Mouse (Mus musculus): ENCODE results near the gene Sec23b. TPM values are rescaled to one million over a fixed set of nuclear protein-coding genes. Genes with fewer than 3 reads are reported as not detected.
A peak's percentile ranks its signal among the peaks of the same experiment; 100 is the strongest.
"Not testable (repeated sequence)": the region's sequence is repeated elsewhere in the genome, so short reads cannot be mapped to it uniquely, and the experiment has no call there.

The Sec23b gene
- total RNA-seq (2021) = 10 to 100 TPM; 49.5 to 51.0 TPM
- long read RNA-seq, experiment 1, transcript Sec23b-201 (20 exons, 2,779 nt) = major isoform, 16 of 71 reads
- long read RNA-seq, experiment 1, partial matches to known transcripts = 13 of 71 reads
- long read RNA-seq, experiment 1, other reads (novel, unspliced or antisense) = 42 of 71 reads
- long read RNA-seq, experiment 2, transcript Sec23b-201 (20 exons, 2,779 nt) = major isoform, 24 of 121 reads
- long read RNA-seq, experiment 2, partial matches to known transcripts = 46 of 121 reads
- long read RNA-seq, experiment 2, other reads (novel, unspliced or antisense) = 51 of 121 reads

GRCm38 (mm10) chr2:144555820-144556552 lies at the start of gene Sec23b:
Sec23b (plus strand) TSS chr2:144556229.
- DNase-seq (ENCODE audit: low spot score in 2 of 2) = peak; percentile 94 to 98

DNA sequence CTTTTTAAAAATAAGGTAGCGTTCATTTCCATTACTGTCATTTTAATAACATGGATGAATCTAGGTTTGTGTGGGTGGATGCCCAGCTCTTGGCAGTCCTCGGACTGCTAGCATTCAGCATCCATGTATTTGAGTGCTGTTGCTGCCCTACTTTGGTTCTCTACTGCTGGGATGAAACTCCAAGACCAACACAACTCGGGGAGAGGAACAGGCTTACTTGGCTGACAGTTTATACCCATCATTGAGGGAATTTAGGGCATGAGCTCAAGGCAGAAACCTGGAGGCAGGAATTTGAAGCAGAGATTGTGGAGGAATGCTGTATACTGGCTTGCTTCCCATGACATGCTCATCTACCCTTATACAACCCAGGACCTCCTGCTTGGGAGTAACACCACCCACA lies 41.4 kb upstream of the Sec23b start:
- no peak for DNase-seq (ENCODE audit: low spot score in 2 of 2)

DNA sequence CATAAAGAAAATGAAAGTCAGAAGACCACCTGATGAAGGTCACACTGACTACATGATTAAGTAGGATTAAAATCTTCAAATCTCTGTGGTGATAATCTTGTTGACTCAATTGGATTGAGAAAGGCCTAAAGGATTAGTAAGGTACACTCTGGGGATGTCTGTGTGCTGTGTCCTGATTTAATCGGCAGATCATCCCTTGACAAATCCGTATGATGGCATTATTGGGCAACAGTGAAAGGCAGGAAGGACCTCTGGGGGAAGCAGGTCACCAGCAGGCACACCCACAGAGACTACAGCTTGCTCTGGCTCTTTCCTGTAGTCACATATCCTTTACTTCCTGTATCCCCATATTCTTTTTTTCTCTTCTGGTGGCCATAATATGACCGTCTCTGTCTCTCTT lies 36.3 kb upstream of the Sec23b start:
- DNase-seq (ENCODE audit: low spot score in 2 of 2) = no peak

GRCm38 (mm10) chr2:144525856-144526255 lies 30.2 kb upstream of the Sec23b start:
- DNase-seq (ENCODE audit: low spot score in 2 of 2) = no peak

- peak; percentile 98 for DNase-seq (ENCODE audit: low spot score in 2 of 2)
Measured at GRCm38 (mm10) chr2:144526981-144527820, 28.8 kb upstream of the Sec23b start, which contains the start of the genes Dzank1 and Polr3f. Dzank1 (minus strand) TSS chr2:144527414. Polr3f (plus strand) TSS chr2:144527718.

DNA sequence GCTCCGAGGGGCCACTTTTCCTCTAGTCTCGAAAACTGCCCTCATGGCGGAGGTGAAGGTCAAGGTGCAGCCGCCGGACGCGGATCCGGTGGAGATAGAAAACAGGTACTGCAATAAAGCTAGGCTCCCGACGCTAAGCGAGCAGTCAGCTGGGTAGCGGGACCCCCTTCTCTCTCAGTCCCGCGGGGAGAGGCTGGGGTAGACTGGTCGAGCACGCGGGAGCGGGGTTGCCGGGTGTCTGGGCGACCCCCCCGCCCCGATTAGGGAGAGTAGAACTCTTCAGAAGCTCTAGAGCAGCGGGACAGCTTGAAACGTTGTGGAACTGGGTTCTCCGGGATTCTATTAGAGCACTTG lies 28.2 kb upstream of the Sec23b start:
- no peak for DNase-seq (ENCODE audit: low spot score in 2 of 2)

DNA sequence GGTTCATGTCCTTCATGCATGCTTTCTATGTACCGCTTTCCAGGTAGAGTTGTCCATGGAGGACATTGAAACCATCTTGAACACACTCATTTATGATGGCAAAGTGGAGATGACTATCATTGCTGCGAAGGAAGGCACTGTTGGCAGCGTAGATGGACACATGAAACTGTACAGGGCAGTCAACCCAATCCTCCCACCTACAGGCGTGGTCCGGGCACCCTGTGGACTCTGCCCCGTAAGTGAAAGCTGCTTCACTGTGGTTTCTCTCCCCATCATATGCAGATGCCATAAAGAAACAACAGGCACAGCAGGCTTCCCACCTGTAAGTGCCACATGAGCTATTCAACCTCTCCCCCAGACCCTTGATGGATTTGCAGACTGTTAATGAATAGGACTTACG lies 18.9 kb upstream of the Sec23b start:
- no peak for DNase-seq (ENCODE audit: low spot score in 2 of 2)

GRCm38 (mm10) chr2:144541246-144541645 lies 14.8 kb upstream of the Sec23b start:
- DNase-seq (ENCODE audit: low spot score in 2 of 2) = no peak

- DNase-seq (ENCODE audit: low spot score in 2 of 2) = no peak
Measured at GRCm38 (mm10) chr2:144543670-144544069, 12.4 kb upstream of the Sec23b start.

GRCm38 (mm10) chr2:144544630-144545029 lies 11.4 kb upstream of the Sec23b start:
- no peak for DNase-seq (ENCODE audit: low spot score in 2 of 2)

DNA sequence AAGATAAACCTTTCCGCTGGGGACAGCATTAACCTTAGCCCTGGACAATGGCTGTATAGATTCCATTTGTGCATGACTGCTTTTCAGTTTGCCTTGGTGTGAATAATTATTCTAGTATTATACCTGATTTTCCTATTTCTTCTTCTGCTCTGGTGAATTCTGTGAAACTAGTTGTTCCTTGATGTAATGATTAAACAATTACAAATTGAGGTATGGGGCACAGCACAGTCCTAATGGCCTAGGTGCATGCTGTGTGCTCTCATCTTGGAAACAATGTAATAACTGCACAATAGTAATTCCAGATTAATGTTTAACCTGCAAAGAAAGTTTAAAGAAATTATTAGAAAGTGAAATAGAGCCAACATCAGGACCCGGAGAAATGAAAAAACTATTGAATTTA lies 11.0 kb upstream of the Sec23b start:
- no peak for DNase-seq (ENCODE audit: low spot score in 2 of 2)

- no peak for DNase-seq (ENCODE audit: low spot score in 2 of 2)
Measured at GRCm38 (mm10) chr2:144545481-144545880, 10.5 kb upstream of the Sec23b start.

DNA sequence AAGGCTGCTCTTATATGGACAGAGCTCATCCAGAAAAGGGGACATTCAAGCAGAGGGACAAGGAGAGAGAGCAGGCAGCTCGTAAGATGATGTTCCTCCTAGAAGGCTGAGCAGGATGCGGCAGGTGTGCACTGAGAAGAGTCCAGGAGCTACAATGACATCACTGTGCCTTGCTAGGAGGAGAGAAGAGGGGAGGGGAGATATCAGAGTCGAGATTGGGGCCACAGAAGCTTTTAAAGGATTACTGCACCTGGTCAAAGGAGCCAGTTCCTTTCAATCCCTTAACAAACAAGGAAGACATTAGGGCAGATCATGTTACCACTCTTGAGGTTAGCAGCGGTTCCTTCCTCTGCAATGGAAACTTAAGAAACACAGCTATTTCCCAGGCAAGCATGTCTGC lies 8.5 kb upstream of the Sec23b start:
- DNase-seq (ENCODE audit: low spot score in 2 of 2) = no peak

- DNase-seq (ENCODE audit: low spot score in 2 of 2) = peak; percentile 72 to 81
Measured at GRCm38 (mm10) chr2:144550529-144550928, 5.5 kb upstream of the Sec23b start, which contains the start of gene Rbbp9. Rbbp9 (minus strand) TSS chr2:144550869.

DNA sequence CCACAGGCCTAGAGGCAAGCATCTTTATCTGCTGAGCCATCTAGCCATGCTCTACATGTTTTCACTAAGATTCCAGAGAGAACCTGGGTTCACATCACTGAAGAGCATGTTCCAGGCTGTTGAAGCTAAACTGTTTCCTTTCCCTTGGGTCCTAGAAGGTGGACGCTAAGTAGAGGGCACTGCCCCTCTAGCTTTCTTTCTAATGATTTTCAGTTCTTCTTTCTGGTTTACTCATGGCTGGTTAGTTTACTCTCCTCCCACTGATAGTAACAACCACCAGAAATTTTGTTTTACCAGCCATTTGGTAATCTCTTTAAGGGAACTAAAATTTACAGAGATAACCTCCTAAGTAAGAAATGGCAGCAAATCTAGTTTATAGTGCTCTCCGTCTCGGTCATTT lies 2.1 kb upstream of the Sec23b start:
- no peak for DNase-seq (ENCODE audit: low spot score in 2 of 2)

GRCm38 (mm10) chr2:144555286-144555819 lies 676 bp upstream of the Sec23b start:
- no peak for DNase-seq (ENCODE audit: low spot score in 2 of 2)

GRCm38 (mm10) chr2:144588723-144589122 lies 32.7 kb downstream of the Sec23b start:
- no peak for DNase-seq (ENCODE audit: low spot score in 2 of 2)

DNA sequence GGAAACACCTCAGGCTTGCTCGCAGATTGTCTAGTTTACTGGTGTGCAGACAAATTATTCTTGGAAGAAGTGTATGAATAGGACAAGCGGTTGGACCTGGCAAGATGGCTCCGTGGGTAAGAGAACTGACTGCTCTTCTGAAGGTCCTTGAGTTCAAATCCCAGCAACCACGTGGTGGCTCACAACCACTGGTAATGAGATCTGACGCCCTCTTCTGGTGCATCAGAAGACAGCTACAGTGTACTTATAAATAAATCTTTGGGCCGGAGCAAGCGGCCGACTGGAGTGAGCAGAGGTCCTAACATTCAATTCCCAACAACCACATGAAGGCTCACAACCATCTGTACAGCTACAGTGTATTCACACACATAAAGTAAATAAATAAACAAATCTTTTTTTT lies 37.0 kb downstream of the Sec23b start:
- DNase-seq (ENCODE audit: low spot score in 2 of 2) = not testable (repeated sequence)

GRCm38 (mm10) chr2:144593951-144594651 lies 38.1 kb downstream of the Sec23b start, which contains the start of gene Smim26:
Smim26 (plus strand) TSS chr2:144594054.
- DNase-seq (ENCODE audit: low spot score in 2 of 2) = peak; percentile 77 to 86

- DNase-seq (ENCODE audit: low spot score in 2 of 2) = no peak
Measured at GRCm38 (mm10) chr2:144598006-144598405, 42.0 kb downstream of the Sec23b start.

Measured in layer of hippocampus, postnatal 14 days (tissue).